Mouse (Mus musculus) megakaryocyte, embryonic 14.5 days (primary cell): ENCODE data around the gene Retreg2.

Source experiments
- FLI1 ChIP-seq: IDR thresholded peaks from 2 replicates; pipeline ENCODE4 v1.6.1; 2012; ENCODE audit warnings: low read length, inconsistent platforms, mixed read lengths
- GATA1 ChIP-seq: IDR thresholded peaks from 3 replicates; pipeline ENCODE4 v1.6.1; 2012; ENCODE audit warnings: mixed read lengths, low read length, inconsistent platforms, borderline replicate concordance

GRCm38 (mm10) chr1:75140601-75141190 is 1.9 kb upstream of the Retreg2 start:
- TF ChIP-seq GATA1: no peak
- no peak for TF ChIP-seq FLI1
